Mouse (Mus musculus) frontal cortex, postnatal 25 days (tissue): ENCODE results near the gene Gm45021.
A peak's percentile ranks its signal among the peaks of the same experiment; 100 is the strongest.

Experiments used
- DNase-seq, 2 experiments: peaks; one replicate each; pipeline ENCODE4 v3.0.0; 2022; ENCODE audit warnings: low spot score in 2 of 2

Gm45021 gene

GRCm38 (mm10) chr6:48589194-48589750, at the start of gene Gm45021:
Gene Gm45021, plus strand, starts transcription at chr6:48589610.
- DNase-seq = no peak

- no peak for DNase-seq
Measured at GRCm38 (mm10) chr6:48539860-48540259, 49.5 kb upstream of the Gm45021 start.

- DNase-seq = no peak
Measured at GRCm38 (mm10) chr6:48540721-48541120, 48.7 kb upstream of the Gm45021 start.

- DNase-seq = no peak
Measured at GRCm38 (mm10) chr6:48541560-48542450, 47.6 kb upstream of the Gm45021 start.

- DNase-seq = no peak
Measured at GRCm38 (mm10) chr6:48542631-48543030, 46.8 kb upstream of the Gm45021 start.

GRCm38 (mm10) chr6:48545251-48545650, 44.2 kb upstream of the Gm45021 start:
- no peak for DNase-seq

- DNase-seq = no peak
Measured at GRCm38 (mm10) chr6:48546271-48546670, 43.1 kb upstream of the Gm45021 start.

- no peak for DNase-seq
Measured at GRCm38 (mm10) chr6:48546858-48547257, 42.6 kb upstream of the Gm45021 start.

- no peak for DNase-seq
Measured at GRCm38 (mm10) chr6:48548314-48548713, 41.1 kb upstream of the Gm45021 start.

GRCm38 (mm10) chr6:48552918-48553317, 36.5 kb upstream of the Gm45021 start:
- DNase-seq = no peak

- DNase-seq = no peak
Measured at GRCm38 (mm10) chr6:48553819-48554218, 35.6 kb upstream of the Gm45021 start.

- DNase-seq = peak; percentile 94 to 97
Measured at GRCm38 (mm10) chr6:48554280-48555103, 34.9 kb upstream of the Gm45021 start, which contains the start of gene Lrrc61. Gene Lrrc61, plus strand, starts transcription at chr6:48554796.

GRCm38 (mm10) chr6:48555104-48555890, 34.1 kb upstream of the Gm45021 start:
- no peak for DNase-seq

- DNase-seq = no peak
Measured at GRCm38 (mm10) chr6:48555956-48556355, 33.5 kb upstream of the Gm45021 start.

- no peak for DNase-seq
Measured at GRCm38 (mm10) chr6:48565693-48566310, 23.6 kb upstream of the Gm45021 start.

- no peak for DNase-seq
Measured at GRCm38 (mm10) chr6:48566312-48566711, 23.1 kb upstream of the Gm45021 start.

- no peak for DNase-seq
Measured at GRCm38 (mm10) chr6:48568036-48568984, 21.1 kb upstream of the Gm45021 start.

GRCm38 (mm10) chr6:48569065-48569807, 20.2 kb upstream of the Gm45021 start:
- no peak for DNase-seq

GRCm38 (mm10) chr6:48572014-48572413, 17.4 kb upstream of the Gm45021 start:
- no peak for DNase-seq
